Mouse (Mus musculus) layer of hippocampus, adult 2 months (tissue): ENCODE data around the gene Msx1. TPM values are rescaled to one million over a fixed set of nuclear protein-coding genes. Genes with fewer than 3 reads are reported as not detected.

ENCODE experiments used
- DNase-seq, 2 experiments: peaks; one replicate each; pipeline ENCODE4 v3.0.0; 2022; ENCODE audit warnings: low spot score in 2 of 2
- H3K27ac ChIP-seq: fragments of 200-600 bp; 2 replicates; pipeline ENCODE4 v1.8.1; 2022
- H3K4me3 ChIP-seq: fragments of 200-600 bp; 2 replicates; pipeline ENCODE4 v1.8.1; 2022; ENCODE audit warnings: mild to moderate bottlenecking
- CTCF ChIP-seq: fragments of 200-600 bp; conservative IDR thresholded peaks from 2 replicates; pipeline ENCODE4 v1.8.1; 2022; ENCODE audit warnings: antibody characterized with exemption, mild to moderate bottlenecking, moderate library complexity
- long read RNA-seq, 2 experiments: library from polyadenylated mRNA; stranded (forward); transcript quantifications; one replicate each; pipeline ENCODE4 v2.0.0; 2021; ENCODE audit warnings: borderline mapping rate in 2 of 2
- total RNA-seq, 2 experiments: library from RNA; stranded (reverse); gene quantifications; 2 replicates each; pipeline ENCODE4 v1.2.3; 2021

Gene Msx1
- total RNA-seq = 1 to 10 TPM; 4.2 to 5.3 TPM
- long read RNA-seq, experiment 1, transcript Msx1-201 (2 exons, 1,935 nt) = major isoform, 8 of 8 reads
- long read RNA-seq, experiment 1, partial matches to known transcripts = 0 of 8 reads
- long read RNA-seq, experiment 1, other reads (novel, unspliced or antisense) = 0 of 8 reads
- long read RNA-seq, experiment 2, transcript Msx1-201 (2 exons, 1,935 nt) = major isoform, 10 of 10 reads
- long read RNA-seq, experiment 2, partial matches to known transcripts = 0 of 10 reads
- long read RNA-seq, experiment 2, other reads (novel, unspliced or antisense) = 0 of 10 reads

DNA sequence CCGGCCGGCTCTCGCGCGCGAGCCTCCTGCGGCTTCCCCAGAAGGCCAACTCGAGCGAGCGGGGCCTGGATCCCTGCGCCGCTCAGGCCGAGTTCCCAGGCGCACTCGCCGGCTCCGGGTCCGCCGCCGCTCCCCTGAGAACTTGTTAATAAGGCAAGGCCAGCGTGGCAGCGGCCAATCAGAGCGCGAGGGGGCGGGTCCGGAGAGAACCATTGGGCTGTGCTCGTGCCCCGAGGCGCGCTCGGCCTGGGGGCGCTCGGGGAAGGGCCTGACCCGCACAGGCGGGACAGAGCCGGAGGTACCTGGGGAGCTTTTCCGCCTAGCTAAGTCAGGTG is at the start of gene Msx1:
Gene Msx1, minus strand, starts transcription at position 123 of the 335 bp plus-strand sequence.
- peak; percentile 46 to 62 for DNase-seq
- TF ChIP-seq CTCF = no peak
- Histone ChIP-seq H3K4me3 (peak within 1 kb of the TSS; percentile 52), H3K27ac (peak within 1 kb of the TSS; percentile 75)

- DNase-seq = no peak
- H3K4me3 ChIP-seq = no peak overlapping the region
- H3K27ac ChIP-seq = no peak overlapping the region
- TF ChIP-seq CTCF = no peak
Observed at GRCm38 (mm10) chr5:37865471-37865870, 41.1 kb upstream of the Msx1 start.

DNA sequence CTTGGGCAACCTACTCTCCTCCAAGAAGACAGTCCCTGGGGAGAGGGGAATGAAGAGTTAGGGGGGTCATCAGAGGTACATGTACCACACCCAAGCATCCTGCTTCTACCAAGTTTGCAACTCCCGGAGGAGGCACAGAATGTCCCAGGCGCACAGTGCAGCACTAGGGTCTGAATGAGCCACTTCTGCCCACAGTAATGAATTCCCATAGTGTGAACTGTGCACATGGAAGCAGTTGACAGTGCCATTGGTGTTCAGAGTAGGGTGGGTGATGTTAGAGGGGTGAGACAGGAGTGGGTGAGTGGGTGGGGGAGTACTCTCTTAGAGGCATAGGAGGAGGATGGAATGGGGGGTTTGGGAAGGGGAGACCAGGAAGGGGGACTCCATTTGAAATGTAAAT is 39.9 kb upstream of the Msx1 start:
- DNase-seq = no peak
- H3K27ac ChIP-seq = no peak overlapping the region
- H3K4me3 ChIP-seq = no peak overlapping the region
- no peak for TF ChIP-seq CTCF

DNA sequence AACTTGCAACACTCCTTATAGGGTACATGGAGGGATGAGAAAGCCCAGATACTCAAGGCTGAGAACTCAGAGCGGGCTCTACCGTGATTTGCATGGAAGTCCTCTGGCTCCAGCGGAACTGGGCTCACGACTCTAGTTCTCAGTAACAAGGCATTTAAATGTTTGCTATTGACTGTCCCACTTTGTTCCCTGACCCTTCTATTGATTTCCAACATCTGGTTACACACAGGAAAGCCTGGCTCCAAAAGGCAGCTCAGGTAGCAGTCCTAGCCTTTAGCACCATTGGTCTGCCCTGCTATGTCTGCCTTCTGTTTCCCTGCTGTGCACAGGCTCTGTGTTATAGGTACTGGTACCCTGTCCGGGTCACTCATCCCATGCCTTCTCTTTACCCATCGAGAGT is 36.5 kb upstream of the Msx1 start:
- no peak for DNase-seq
- Histone ChIP-seq H3K27ac (peak overlapping the region; percentile 65), H3K4me3 (no peak overlapping the region)
- TF ChIP-seq CTCF = no peak

- TF ChIP-seq CTCF = no peak
- Histone ChIP-seq H3K27ac (peak overlapping the region; percentile 65), H3K4me3 (no peak overlapping the region)
- DNase-seq = peak; percentile 65 to 85
Observed at GRCm38 (mm10) chr5:37860151-37860721, 35.9 kb upstream of the Msx1 start.

- peak overlapping the region; percentile 39; the same call in 1 of the 2 replicates for H3K27ac ChIP-seq
- peak; percentile 53 to 77 for DNase-seq
- no peak for TF ChIP-seq CTCF
- H3K4me3 ChIP-seq = no peak overlapping the region
Observed at GRCm38 (mm10) chr5:37857763-37858545, 33.6 kb upstream of the Msx1 start.

GRCm38 (mm10) chr5:37856057-37856456 is 31.7 kb upstream of the Msx1 start:
- no peak for DNase-seq
- Histone ChIP-seq H3K4me3 (no peak overlapping the region), H3K27ac (no peak overlapping the region)
- TF ChIP-seq CTCF = no peak

DNA sequence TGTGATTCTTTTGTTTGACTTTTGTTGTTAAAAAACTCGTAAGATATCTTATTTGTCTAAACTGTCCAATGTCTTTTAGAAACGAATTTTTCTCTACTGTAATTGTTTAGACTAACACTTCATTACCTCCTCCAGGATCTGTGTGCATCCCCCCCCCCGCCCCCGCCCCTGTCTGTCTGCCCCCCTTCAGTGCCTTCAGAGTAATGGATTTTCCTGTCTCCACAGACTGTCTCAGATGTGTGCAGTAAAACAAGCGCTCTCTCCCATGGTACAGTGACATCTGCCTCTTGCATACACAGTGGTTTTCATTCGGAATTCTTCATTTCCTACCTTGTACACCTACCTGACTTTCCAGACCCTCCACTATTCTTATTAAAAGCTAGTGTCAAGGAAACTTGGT is 29.9 kb upstream of the Msx1 start:
- no peak for TF ChIP-seq CTCF
- DNase-seq = no peak
- Histone ChIP-seq H3K4me3 (no peak overlapping the region), H3K27ac (no peak overlapping the region)

DNA sequence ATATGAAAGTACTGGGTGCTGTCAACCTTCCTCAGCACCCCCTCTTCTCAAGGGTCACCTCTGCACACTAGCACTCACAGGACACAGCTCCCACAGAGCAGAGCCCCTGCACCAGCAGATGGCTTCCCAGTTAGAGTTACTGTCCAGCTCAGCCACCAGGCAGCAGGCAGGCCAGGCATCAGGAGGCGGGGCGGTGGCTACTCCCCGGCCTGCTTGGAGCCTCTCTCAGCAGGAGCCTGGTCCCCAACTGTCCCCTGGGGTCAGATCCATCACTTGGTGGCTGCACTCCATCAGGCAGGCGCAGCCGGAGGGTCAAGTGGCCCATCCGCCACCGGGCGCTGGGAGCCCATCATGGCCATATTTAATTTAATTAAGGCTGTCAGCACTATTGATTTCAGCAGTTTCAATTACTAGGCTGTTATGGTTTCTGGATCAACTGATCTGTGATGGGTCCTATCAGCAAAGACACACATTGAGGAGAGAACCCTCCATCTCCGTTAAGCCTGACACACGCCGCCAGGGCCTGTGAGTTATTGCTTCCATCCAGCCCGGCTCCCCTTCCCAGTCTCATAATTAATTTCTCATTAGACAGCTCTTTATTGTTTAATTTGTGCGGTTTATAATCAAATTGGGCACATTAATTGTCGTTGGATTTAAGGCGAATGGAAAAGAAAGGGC is 27.1 kb upstream of the Msx1 start:
- Histone ChIP-seq H3K27ac (no peak overlapping the region), H3K4me3 (no peak overlapping the region)
- TF ChIP-seq CTCF = no peak
- DNase-seq = no peak

DNA sequence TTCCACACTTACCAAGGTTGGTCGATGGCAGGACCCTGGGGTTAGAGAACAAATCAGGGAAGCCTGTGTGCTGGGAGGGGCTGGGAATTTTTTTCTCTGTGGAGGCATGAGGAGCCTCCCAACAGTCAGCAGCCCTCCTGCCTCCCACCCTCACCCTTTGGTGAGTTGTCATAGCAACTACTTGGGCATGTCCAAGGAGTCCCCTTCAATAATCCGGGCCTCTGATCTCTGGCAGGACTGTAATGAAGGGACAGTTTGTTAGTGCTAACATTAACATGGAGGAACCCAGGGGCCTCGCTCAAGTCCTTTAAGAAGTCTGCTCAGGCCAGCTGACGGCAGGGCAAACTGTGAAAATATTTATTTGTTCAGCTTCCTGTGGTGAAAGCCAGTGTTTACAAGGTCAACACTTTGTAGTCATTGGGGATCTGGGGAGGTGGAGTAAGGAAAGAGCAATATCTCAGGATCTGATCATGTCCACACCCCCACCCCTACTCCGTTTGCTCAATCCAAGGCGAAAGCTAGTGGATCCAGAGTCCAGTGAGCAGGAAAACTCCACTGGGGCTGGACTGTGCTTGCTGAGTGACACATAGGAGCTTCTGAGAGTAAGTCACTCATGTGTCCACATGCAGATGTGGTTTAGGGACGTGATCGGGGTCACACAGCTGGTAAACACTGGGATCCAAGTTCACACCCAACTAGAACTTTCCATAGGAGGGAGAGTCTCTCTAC is 24.8 kb upstream of the Msx1 start:
- Histone ChIP-seq H3K4me3 (no peak overlapping the region), H3K27ac (no peak overlapping the region)
- TF ChIP-seq CTCF = no peak
- DNase-seq = no peak

GRCm38 (mm10) chr5:37836267-37836646 is 11.9 kb upstream of the Msx1 start:
- no peak for TF ChIP-seq CTCF
- DNase-seq = no peak
- Histone ChIP-seq H3K4me3 (no peak overlapping the region), H3K27ac (no peak overlapping the region)

DNA sequence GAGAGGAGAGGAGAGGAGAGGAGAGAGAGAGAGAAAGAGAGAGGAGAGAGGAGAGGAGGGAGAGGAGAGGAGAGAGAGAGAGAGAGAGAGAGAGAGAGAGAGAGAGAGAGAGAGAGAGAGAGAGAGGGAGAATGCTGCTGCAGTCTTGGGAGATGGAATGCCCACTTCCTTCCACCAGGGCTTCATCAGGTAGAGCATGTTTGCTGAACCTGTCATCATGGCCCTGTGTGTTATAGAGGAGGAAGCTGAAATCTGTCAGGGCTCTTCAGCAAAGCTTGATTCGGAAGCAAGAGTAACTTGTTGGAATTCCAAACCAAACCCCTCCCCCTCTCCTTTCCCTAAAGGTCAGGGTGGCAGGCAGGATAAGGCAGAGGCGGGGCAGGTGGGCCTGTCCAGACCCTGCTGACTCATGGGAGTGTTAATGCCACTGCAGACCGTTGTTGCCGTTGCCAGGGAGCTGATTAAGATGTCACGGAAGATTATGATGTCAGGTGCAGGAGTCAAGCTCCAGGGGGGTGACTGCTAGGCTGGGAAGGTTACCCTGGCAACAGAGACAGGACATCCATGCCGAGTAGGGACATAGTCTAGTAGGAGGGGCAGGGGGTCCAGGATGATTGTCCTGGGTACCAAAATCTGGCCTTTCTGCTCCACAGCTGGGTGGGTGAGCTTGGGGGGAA is 11.3 kb upstream of the Msx1 start:
- TF ChIP-seq CTCF = no peak
- no peak for DNase-seq
- no peak overlapping the region for H3K4me3 ChIP-seq
- no peak overlapping the region for H3K27ac ChIP-seq
